Mouse (Mus musculus) naive thymus-derived CD4-positive, alpha-beta T cell, adult 2 months (primary cell): ENCODE results near the gene Stk38l.
A peak's percentile ranks its signal among the peaks of the same experiment; 100 is the strongest.

ENCODE experiments used
- DNase-seq: peaks from one replicate; pipeline ENCODE4 v3.0.0-alpha.2; 2011; ENCODE audit warnings: low read depth

Gene Stk38l

GRCm38 (mm10) chr6:146738889-146739288, 14.1 kb downstream of the Stk38l start:
- DNase-seq = no peak

- DNase-seq = no peak
Observed at GRCm38 (mm10) chr6:146740724-146741123, 15.9 kb downstream of the Stk38l start.

GRCm38 (mm10) chr6:146741986-146742635, 17.3 kb downstream of the Stk38l start:
- DNase-seq = no peak

GRCm38 (mm10) chr6:146744266-146744665, 19.5 kb downstream of the Stk38l start:
- peak; percentile 48 for DNase-seq

GRCm38 (mm10) chr6:146745180-146745579, 20.4 kb downstream of the Stk38l start:
- DNase-seq = no peak

GRCm38 (mm10) chr6:146746577-146746976, 21.8 kb downstream of the Stk38l start:
- DNase-seq = no peak

- DNase-seq = no peak
Observed at GRCm38 (mm10) chr6:146747057-146747456, 22.3 kb downstream of the Stk38l start.

- DNase-seq = no peak
Observed at GRCm38 (mm10) chr6:146748271-146748670, 23.5 kb downstream of the Stk38l start.

- peak; percentile 12 for DNase-seq
Observed at GRCm38 (mm10) chr6:146751671-146752070, 26.9 kb downstream of the Stk38l start.

- no peak for DNase-seq
Observed at GRCm38 (mm10) chr6:146752178-146752577, 27.4 kb downstream of the Stk38l start.

- DNase-seq = no peak
Observed at GRCm38 (mm10) chr6:146752612-146753011, 27.8 kb downstream of the Stk38l start.

- no peak for DNase-seq
Observed at GRCm38 (mm10) chr6:146753560-146754160, 28.9 kb downstream of the Stk38l start.

- no peak for DNase-seq
Observed at GRCm38 (mm10) chr6:146755136-146755535, 30.3 kb downstream of the Stk38l start.

- no peak for DNase-seq
Observed at GRCm38 (mm10) chr6:146755679-146756078, 30.9 kb downstream of the Stk38l start.

GRCm38 (mm10) chr6:146759027-146759426, 34.2 kb downstream of the Stk38l start:
- DNase-seq = no peak

- no peak for DNase-seq
Observed at GRCm38 (mm10) chr6:146760022-146760421, 35.2 kb downstream of the Stk38l start.

- DNase-seq = no peak
Observed at GRCm38 (mm10) chr6:146760736-146761135, 35.9 kb downstream of the Stk38l start.

GRCm38 (mm10) chr6:146762264-146762898, 37.6 kb downstream of the Stk38l start:
- DNase-seq = peak; percentile 50

GRCm38 (mm10) chr6:146764593-146764992, 39.8 kb downstream of the Stk38l start:
- no peak for DNase-seq

- no peak for DNase-seq
Observed at GRCm38 (mm10) chr6:146765270-146765669, 40.5 kb downstream of the Stk38l start.

GRCm38 (mm10) chr6:146768813-146769404, 44.1 kb downstream of the Stk38l start:
- no peak for DNase-seq

GRCm38 (mm10) chr6:146770005-146770745, 45.4 kb downstream of the Stk38l start:
- no peak for DNase-seq
